Mouse (Mus musculus) ES-Bruce4 (cell line): Measurements from ENCODE around the gene Pde4dip. TPM values are rescaled to one million over a fixed set of nuclear protein-coding genes. Genes with fewer than 3 reads are reported as not detected.
A peak's percentile ranks its signal among the peaks of the same experiment; 100 is the strongest.

ENCODE experiments used
- H3K27ac ChIP-seq: 2 replicates; pipeline ENCODE4 v1.5.1; 2012; ENCODE audit warnings: low read length, inconsistent platforms; ENCODE audit not compliant: insufficient read depth
- H3K27me3 ChIP-seq: 2 replicates; pipeline ENCODE4 v1.6.1; 2012; ENCODE audit warnings: mild to moderate bottlenecking, low read length, inconsistent platforms; ENCODE audit not compliant: control insufficient read depth, poor library complexity, insufficient read depth, severe bottlenecking
- H3K36me3 ChIP-seq: 2 replicates; pipeline ENCODE4 v1.6.1; 2012; ENCODE audit warnings: inconsistent platforms, mild to moderate bottlenecking, low read length, moderate library complexity; ENCODE audit not compliant: control insufficient read depth, poor library complexity, insufficient read depth, severe bottlenecking
- H3K4me1 ChIP-seq: one replicate; pipeline ENCODE4 v1.8.1; 2011; ENCODE audit warnings: low read length; ENCODE audit not compliant: control insufficient read depth, insufficient read depth
- H3K4me3 ChIP-seq: 2 replicates; pipeline ENCODE4 v1.5.1; 2011; ENCODE audit warnings: low read depth, mild to moderate bottlenecking, low read length
- H3K9ac ChIP-seq: 2 replicates; pipeline ENCODE4 v1.6.1; 2012; ENCODE audit warnings: low read depth, mild to moderate bottlenecking, inconsistent platforms; ENCODE audit not compliant: poor library complexity, severe bottlenecking
- H3K9me3 ChIP-seq: replicated peaks from 2 replicates; pipeline ENCODE4 v1.6.1; 2012; ENCODE audit warnings: mild to moderate bottlenecking, low read length, inconsistent platforms; ENCODE audit not compliant: control insufficient read depth, poor library complexity, insufficient read depth, severe bottlenecking
- CTCF ChIP-seq: IDR thresholded peaks from one replicate; pipeline ENCODE4 v1.8.1; 2011; ENCODE audit warnings: low read depth, low read length
- EP300 ChIP-seq: IDR thresholded peaks from 2 replicates; pipeline ENCODE4 v1.6.1; 2011; ENCODE audit warnings: low read depth, low read length; ENCODE audit not compliant: insufficient read depth
- POLR2A ChIP-seq: IDR thresholded peaks from one replicate; pipeline ENCODE4 v1.8.1; 2011; ENCODE audit warnings: low read length; ENCODE audit not compliant: insufficient read depth
- polyA plus RNA-seq: library from polyadenylated mRNA; stranded (reverse); fragments of >200 nt; gene quantifications from 2 replicates; pipeline ENCODE4 v1.2.4, GENCODE M21; 2011; ENCODE audit warnings: low read depth; ENCODE audit not compliant: missing spikeins, insufficient read depth, insufficient read length

Gene Pde4dip
- polyA plus RNA-seq, 1 experiment, result 16.8 TPM

DNA sequence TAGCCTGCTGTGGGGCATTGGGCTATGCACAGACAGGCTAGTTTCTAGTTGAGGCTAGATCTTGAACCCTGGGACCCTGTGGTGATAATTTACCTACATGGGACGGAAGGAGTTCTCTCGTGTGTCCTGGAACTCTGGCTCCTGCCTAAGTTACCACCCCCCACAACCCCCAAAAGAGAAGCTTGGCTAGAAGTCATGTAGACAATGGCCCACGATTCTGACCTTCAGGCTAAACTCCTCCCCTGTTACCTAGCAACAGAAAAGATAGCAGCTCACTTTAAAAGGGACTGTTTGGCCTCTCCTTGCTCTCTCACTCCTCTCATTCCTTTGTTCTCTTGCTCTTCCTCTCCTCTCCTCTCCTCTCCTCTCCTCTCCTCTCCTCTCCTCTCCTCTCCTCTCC is 69.5 kb downstream of the Pde4dip start:
- H3K27me3 ChIP-seq, result no peaks in the 10 kb centered on the region; the same call in 1 of the 2 replicates
- H3K27ac ChIP-seq, result no peak overlapping the region
- H3K36me3 ChIP-seq, result no peaks in the 10 kb centered on the region
- H3K9me3 ChIP-seq, result no peaks in the 10 kb centered on the region
- TF ChIP-seq EP300, result no peak
- TF ChIP-seq POLR2A, result no peak
- TF ChIP-seq CTCF, result no peak
- no peak overlapping the region for H3K4me3 ChIP-seq
- no peak overlapping the region for H3K9ac ChIP-seq
- H3K4me1 ChIP-seq, result peaks cover 2% of the 10 kb centered on the region

DNA sequence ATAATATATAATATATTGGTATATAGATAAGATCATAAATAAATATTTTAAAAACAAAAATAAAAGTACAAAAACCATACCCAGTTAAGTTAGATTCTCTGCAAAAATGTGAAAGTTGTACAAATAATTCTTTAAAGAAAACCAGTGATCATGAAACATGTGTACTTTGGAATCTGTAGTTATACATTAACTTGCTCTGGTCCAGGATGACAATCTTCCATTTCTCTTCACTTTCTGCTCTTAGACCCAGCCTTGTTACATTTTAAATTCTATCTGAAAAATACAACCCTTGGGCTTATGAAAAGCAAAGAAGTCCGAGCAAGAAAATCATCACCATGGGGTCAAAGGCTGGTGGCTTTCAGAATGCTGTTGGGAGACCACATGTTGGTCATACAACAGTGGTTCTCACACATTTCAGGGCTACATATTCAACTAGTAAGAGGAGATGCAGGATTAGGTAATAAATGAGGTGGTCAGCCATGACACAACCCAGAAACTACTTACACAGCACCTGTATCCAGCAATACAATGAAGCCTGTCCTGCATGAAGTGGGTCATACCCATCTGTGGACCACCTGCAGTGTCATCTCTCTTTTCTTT is 70.0 kb downstream of the Pde4dip start:
- no peak for TF ChIP-seq CTCF
- no peak for TF ChIP-seq POLR2A
- no peak for TF ChIP-seq EP300
- no peak overlapping the region for H3K27ac ChIP-seq

DNA sequence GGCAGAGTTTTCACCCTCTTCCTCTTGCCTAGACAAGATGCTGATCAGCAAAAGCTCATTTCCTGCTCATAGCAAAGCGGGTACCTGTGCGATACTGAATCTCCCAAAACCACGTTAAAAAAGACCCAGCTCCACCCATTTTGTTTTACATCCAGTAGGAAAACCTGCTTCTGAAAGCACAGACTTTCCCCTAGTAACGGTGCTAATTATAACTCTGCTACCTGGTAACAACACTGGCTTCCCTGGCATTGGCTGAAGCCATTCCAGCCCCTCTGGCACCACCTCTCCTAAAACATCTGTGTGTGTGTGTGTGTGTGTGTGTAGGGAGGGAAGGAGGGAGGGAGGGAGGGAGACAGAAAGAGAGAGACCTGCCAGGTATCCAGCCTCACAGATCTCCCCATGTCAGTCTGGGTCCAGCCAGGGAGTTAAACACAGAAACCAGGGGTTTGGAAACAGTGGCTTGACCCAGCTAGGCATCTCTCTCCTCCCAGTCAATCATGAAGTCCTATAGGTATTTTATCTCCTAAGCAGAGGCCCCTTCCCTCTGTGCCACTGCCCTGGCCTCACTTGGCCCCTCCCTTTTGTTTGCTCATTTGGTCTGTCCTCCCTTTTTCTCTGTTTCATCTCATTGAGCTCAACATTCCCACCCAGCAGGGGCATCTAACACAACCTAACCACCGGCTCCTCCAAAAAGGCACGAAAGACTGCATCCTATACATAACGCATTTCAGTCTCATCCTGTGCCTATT is 76.7 kb downstream of the Pde4dip start:
- no peak for TF ChIP-seq EP300
- TF ChIP-seq CTCF, result no peak
- TF ChIP-seq POLR2A, result no peak
- Histone ChIP-seq H3K9ac (no peak overlapping the region), H3K9me3 (no peaks in the 10 kb centered on the region), H3K27me3 (peaks cover 2% of the 10 kb centered on the region), H3K36me3 (no peaks in the 10 kb centered on the region), H3K4me3 (no peak overlapping the region), H3K4me1 (peaks cover 3% of the 10 kb centered on the region), H3K27ac (peak overlapping the region; percentile 24; the same call in 1 of the 2 replicates)

More for the DNA sequence above, 70.0 kb downstream of the Pde4dip start:
- H3K9ac ChIP-seq, result no peak overlapping the region
- H3K9me3 ChIP-seq, result no peaks in the 10 kb centered on the region
- no peak overlapping the region for H3K4me3 ChIP-seq
- peaks cover 1% of the 10 kb centered on the region for H3K4me1 ChIP-seq
- no peaks in the 10 kb centered on the region; the same call in 1 of the 2 replicates for H3K27me3 ChIP-seq
- H3K36me3 ChIP-seq, result no peaks in the 10 kb centered on the region

DNA sequence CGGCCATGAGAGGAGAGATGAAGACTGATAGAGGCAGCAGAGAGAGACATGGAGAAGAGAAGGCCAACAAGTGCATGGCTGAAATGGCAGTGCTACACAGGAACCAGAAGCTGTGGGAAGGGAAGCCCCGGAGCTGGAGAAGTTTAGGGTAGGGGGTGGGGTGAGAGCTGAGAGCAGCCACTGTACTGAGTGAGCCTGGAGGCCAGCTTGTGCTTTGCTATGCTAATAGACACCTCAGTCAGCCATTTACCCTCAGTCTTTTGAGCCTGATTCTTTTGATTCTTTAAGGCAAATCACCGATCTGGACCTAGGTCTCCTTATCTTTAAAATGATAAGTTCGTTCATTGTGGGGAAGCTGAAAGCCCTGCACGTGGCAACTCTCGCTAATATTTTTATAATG is 77.3 kb downstream of the Pde4dip start:
- Histone ChIP-seq H3K27me3 (peaks cover 2% of the 10 kb centered on the region), H3K9ac (no peak overlapping the region), H3K4me3 (no peak overlapping the region), H3K36me3 (no peaks in the 10 kb centered on the region), H3K4me1 (peaks cover 3% of the 10 kb centered on the region), H3K27ac (peak overlapping the region; percentile 24; the same call in 1 of the 2 replicates), H3K9me3 (no peaks in the 10 kb centered on the region)
- no peak for TF ChIP-seq POLR2A
- TF ChIP-seq EP300, result peak; percentile 86
- TF ChIP-seq CTCF, result no peak

DNA sequence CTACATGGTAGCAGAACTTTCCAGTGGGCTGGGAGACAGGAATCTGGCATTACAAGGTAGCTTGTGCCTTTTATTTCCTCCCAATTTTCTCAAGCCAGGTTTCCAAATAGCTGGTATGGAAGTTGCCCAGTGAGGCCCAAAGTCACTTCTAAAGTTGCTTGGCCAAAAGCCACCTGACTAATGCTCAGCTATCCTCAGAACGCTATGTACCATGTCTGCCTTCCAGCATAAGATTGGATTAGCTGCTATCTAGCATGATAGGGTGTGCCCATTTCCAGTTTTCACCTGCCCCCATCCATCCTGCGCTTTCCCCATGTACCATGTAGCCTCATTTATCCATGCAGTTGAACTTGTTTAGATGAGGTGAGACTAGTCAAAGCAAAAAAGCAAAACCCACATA is 78.2 kb downstream of the Pde4dip start:
- H3K4me3 ChIP-seq, result no peak overlapping the region
- no peak overlapping the region for H3K9ac ChIP-seq
- H3K4me1 ChIP-seq, result peaks cover 3% of the 10 kb centered on the region
- no peak overlapping the region for H3K27ac ChIP-seq
- no peaks in the 10 kb centered on the region for H3K36me3 ChIP-seq
- no peaks in the 10 kb centered on the region for H3K9me3 ChIP-seq
- H3K27me3 ChIP-seq, result peaks cover 2% of the 10 kb centered on the region
- no peak for TF ChIP-seq CTCF
- TF ChIP-seq EP300, result no peak
- no peak for TF ChIP-seq POLR2A

DNA sequence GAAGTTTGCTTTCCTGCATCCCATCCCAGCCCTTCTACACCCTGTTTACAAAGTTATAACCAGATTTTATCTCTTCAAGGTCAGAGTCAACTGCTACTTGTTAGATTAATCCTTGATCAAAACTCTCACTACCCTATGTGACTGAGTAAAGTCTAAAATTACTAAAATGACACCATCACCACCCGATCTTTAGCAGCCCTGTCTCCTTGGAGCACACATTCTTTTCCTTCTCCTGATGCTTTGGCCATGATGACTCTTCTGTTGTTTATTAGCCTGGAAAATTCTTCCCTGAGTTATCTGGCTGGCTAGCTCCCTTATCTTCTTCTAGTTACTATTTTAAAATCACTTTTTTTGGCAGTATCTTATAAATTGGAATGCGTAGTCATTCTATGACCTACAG is 82.9 kb downstream of the Pde4dip start:
- no peaks in the 10 kb centered on the region for H3K36me3 ChIP-seq
- TF ChIP-seq EP300 (no peak), POLR2A (no peak), CTCF (no peak)
- no peak overlapping the region for H3K4me3 ChIP-seq
- H3K4me1 ChIP-seq, result no peaks in the 10 kb centered on the region
- H3K27ac ChIP-seq, result no peak overlapping the region
- no peaks in the 10 kb centered on the region; the same call in 1 of the 2 replicates for H3K27me3 ChIP-seq
- no peak overlapping the region for H3K9ac ChIP-seq
- H3K9me3 ChIP-seq, result no peaks in the 10 kb centered on the region
